ENCODE assay signal across 8 mouse cellular contexts in genomic region chr13:37657248-37657647, GRCm38 (mm10).
DNase-seq lines count a peak whose midpoint lies in the region; ATAC-seq lines count a peak whose summit lies in the region.

No protein-coding gene starts in this region.

- H3K4me2 ChIP-seq in heart, embryonic 13.5 days: peak overlapping the region; percentile 45
- H3K4me2 ChIP-seq in hindbrain, embryonic 11.5 days (replicated peaks; ENCODE audit: low read depth, low read length): no peak overlapping the region

- H3K27ac ChIP-seq in heart, embryonic 13.5 days (replicated peaks): peak overlapping the region; percentile 66
- H3K27ac ChIP-seq in hindbrain, embryonic 11.5 days (ENCODE audit: low read depth, low read length): no peak overlapping the region

- WGBS in heart, embryonic 13.5 days: 33% methylated on average over 16 of the region's 16 CpGs
- WGBS in hindbrain, embryonic 11.5 days: 94% methylated on average over 16 of the region's 16 CpGs

- peak overlapping the region; percentile 33 for H3K4me3 ChIP-seq in heart, embryonic 13.5 days
- H3K4me3 ChIP-seq in hindbrain, embryonic 11.5 days (ENCODE audit: low read depth, low read length): no peak overlapping the region

- H3K9ac ChIP-seq in heart, embryonic 13.5 days: peak overlapping the region; percentile 1; the same call in 1 of the 2 replicates
- H3K9ac ChIP-seq in hindbrain, embryonic 11.5 days (ENCODE audit: low read depth, low read length): no peak overlapping the region

- ATAC-seq in heart, embryonic 13.5 days (ENCODE audit: extremely low read depth, insufficient number of reproducible peaks, low FRiP score, low TSS enrichment): no peak
- peak; percentile 63 for ATAC-seq in megakaryocyte progenitor cell, adult 5-6 weeks (replicated peaks; ENCODE audit: poor library complexity)
- ATAC-seq in hindbrain, embryonic 11.5 days (ENCODE audit: low FRiP score): no peak

- H3K36me3 ChIP-seq in heart, embryonic 13.5 days: no peaks in the 10 kb centered on the region
- H3K36me3 ChIP-seq in hindbrain, embryonic 11.5 days (ENCODE audit: control insufficient read depth, insufficient read depth, low read length): no peaks in the 10 kb centered on the region

- H3K4me1 ChIP-seq in heart, embryonic 13.5 days: peaks cover 17% of the 10 kb centered on the region
- no peaks in the 10 kb centered on the region for H3K4me1 ChIP-seq in hindbrain, embryonic 11.5 days (replicated peaks; ENCODE audit: control insufficient read depth, insufficient read depth, low read length)

- no peaks in the 10 kb centered on the region for H3K9me3 ChIP-seq in heart, embryonic 13.5 days
- no peaks in the 10 kb centered on the region for H3K9me3 ChIP-seq in hindbrain, embryonic 11.5 days (ENCODE audit: control insufficient read depth, low read length)

- no peaks in the 10 kb centered on the region for H3K27me3 ChIP-seq in heart, embryonic 13.5 days (replicated peaks)
- no peaks in the 10 kb centered on the region for H3K27me3 ChIP-seq in hindbrain, embryonic 11.5 days (ENCODE audit: control insufficient read depth, insufficient read depth, low read length)

- DNase-seq in thymus, postnatal 14 days: peak; percentile 33
- no peak for DNase-seq in thymus, adult 18-20 months
- DNase-seq in cerebellum, postnatal 10 days: peak; percentile 70 to 76
- peak; percentile 34 to 60 for DNase-seq in layer of hippocampus, postnatal 14 days (ENCODE audit: low spot score in 2 of 2)
- DNase-seq in testis, postnatal 14 days (ENCODE audit: low spot score): peak; percentile 74
- no peak for DNase-seq in hindbrain, embryonic 11.5 days (ENCODE audit: low spot score)

Comparison
In these comparisons a context has a peak if more than half of its experiments do, and no peak if none do; other contexts are left out.
1. DNase-seq: peak in thymus, postnatal 14 days (single experiment), cerebellum, postnatal 10 days (2 of 2), layer of hippocampus, postnatal 14 days (2 of 2) and testis, postnatal 14 days (single experiment); none in thymus, adult 18-20 months (0 of 2) and hindbrain, embryonic 11.5 days (single experiment).